Mouse (Mus musculus): Measurements from ENCODE around the gene Psen2.
A peak's percentile ranks its signal among the peaks of the same experiment; 100 is the strongest.

Gene Psen2

DNA sequence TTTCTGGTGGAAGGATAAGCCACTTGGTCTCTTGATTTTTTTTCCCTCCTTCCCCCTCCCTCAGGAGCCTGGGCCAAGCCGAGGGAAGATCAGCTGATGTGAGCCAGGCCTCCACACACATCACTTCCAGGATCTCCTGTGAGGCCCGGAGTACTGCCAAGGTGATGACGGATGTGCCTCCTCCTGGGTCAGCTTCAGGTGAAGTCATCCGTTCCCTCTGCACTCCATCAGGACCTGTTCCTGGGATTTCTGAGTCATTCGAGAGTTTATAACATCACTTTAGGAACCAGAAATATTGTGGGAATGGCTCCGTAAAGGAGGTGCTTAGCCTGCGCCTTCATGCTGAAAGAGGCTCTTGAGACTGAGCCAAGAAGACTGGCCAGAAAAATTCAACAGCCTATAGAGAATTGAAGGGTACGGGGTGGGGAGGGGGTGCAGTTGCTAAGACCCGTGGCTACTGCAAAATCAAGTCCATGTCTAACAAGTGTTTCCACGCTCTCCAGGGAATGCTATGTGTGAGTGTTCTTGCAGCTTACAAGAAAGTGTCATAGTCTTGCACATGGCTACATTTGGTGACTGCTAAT is 11.6 kb upstream of the Psen2 start:
- no peak for DNase-seq (ENCODE audit: low spot score)

DNA sequence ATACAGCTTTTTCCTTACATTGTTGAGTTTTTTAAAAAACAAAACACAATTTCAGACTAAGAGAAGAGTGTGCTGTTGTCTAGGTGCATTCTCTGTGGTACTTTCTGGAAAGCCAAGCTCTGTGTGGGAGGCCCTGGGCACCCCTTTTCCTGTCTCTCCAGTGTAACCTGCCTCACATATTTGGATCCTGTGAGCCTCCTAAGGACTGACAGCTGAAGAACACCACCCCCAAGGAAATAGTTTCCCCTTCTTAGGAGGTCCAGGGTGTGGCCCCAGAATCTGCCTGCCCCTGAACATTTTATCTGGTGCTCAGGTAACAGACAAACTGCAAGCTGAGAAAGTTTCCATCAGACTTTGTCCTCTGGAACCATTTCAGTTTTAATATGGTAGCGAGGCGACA is 5.8 kb upstream of the Psen2 start:
- no peak for DNase-seq (ENCODE audit: low spot score)

DNA sequence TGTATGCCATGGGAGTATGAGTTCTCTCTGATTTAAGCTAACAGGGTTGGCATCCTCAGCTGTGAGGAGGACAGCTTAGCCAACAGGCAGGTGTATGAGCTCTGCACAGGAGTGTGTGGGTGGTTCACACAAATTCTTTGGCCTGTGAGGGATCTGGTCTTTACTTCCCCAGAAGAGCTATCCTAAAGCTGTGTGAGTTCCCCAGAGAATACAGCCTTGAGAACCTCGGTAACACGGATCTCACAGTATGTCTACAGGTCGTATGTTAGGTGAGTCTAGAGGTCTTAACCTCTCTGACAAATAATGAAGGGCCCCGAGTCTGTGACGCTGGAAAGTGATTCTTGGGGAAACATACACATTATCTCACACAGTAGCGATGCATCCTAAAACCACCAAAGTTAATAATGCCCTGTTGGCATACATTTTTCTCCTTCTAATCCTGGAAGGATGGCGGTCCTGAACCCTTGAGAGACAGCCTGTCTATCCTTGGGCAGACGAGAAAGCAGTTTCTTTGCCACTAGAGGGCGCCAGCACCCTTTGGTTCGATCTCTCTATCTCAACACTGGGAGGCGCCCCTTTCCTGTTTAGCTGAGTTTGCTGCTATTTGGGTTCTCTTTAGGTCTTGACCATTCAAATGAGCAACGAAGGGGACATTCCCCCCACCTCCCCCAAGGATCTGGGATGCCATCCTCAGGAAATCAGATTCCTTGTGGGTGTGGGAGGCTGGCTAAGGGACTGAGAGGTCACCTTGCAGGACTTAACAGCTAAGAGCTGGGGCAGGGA is 5.2 kb upstream of the Psen2 start:
- DNase-seq (ENCODE audit: low spot score), result peak; percentile 90

DNA sequence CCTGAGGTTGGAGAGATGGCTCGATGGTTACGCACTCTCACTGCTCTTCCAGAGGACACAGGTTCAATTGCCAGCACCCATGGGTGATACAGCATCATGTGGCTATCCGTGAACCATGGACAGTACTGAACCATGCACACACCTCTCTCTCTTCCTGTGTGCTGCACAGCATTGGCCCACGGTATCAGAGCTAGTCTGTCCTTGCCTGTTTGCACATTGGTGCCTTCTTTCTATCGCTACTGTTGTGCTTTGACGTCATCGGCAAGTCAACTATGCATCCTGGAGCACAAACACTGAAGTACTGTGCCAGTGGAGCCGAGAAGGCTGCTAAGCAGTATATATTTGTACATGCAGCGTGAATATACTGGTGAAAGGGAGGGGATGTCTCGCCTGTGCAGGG is 3.9 kb upstream of the Psen2 start:
- DNase-seq (ENCODE audit: low spot score), result no peak

DNA sequence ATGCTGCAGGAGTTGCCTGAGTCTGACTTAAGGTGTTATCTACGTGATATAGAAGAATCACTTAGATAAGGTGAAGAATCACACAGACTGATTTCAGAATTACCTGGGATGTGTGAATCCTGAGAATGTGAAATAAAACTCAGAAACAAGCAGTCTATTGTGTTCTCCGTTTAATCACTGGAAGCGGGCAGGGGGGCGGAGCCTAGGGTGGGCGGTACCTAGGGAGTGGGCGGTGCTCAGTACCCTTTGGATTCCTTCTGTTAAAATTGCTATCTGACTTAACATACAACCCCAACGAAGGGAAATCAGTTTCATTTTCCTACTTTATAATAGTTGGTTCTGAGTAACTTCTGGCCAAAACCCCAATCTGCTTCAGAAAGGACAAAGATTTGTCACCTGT is 2.2 kb upstream of the Psen2 start:
- peak; percentile 35 for DNase-seq (ENCODE audit: low spot score)

DNA sequence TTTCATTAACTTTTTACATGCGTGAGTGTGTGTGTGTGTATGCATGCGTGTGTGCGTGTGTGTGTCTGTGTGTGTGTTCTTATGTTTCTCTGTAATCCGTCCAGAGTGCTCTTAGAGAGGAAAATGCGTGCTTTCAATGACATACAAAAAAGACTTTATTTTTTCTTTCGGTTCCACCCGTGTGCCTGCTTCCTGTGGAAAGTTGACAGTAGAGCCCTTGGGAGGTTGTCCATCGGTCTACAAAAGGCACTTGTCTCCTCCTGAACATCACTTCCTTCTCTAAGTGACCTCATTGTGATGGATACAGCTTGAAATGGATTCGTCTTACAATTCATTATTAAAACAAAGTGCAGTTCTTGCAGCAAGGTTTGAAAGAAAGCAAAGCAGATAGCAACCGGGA is 1.6 kb upstream of the Psen2 start:
- DNase-seq (ENCODE audit: low spot score), result no peak

DNA sequence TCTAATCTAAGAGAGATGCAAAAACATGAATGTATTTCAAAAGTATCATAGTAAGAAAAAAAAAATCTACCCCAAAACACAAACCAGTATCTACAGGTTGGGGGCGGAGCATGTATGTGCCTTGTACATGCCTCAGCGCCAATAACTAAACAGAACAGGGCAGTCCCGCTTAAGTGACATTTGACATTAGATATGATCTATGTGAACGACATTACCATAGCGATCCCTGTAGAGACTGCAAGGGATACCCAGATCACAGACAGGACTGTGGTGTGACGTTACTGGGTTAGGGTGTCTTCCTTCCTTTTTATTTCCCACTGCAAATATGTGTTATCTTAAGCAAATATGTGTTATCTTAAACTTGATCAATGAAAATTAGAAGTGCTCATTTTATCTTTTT is 1.2 kb upstream of the Psen2 start:
- DNase-seq (ENCODE audit: low spot score), result no peak

DNA sequence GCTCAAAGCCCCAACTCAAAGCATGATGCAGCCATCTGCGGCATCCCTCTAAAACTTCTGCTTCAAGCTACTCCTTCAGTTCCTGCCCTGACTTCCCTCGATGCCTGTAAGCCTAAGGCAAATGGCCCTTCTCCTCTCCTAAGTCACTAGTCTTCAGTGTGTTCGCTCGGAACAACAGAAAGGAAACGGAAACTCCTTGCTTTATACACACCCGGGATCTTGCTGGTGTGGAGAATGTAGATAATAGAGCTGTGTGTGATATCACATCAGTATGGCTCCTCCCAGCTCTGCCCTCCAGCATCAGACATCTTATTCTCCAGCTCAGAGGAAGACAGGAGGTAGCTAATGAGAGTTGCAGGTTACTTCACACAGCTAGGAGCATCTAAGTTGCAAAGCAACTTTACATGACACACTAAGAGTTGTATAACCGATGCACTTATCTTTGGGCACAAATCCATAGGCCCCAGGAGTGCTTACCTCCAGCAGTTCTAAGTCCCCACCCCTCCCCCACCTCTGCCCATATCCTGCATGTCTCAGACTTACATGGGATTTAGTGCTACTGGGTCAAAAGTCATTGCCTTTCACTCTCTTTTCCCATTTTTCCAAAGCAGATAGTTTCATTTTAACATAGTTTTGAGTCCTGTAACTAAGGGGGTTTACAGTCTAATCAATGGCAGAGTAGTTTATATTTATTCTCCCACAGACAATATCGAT is 1.2 kb downstream of the Psen2 start:
- no peak for DNase-seq (ENCODE audit: low spot score)

DNA sequence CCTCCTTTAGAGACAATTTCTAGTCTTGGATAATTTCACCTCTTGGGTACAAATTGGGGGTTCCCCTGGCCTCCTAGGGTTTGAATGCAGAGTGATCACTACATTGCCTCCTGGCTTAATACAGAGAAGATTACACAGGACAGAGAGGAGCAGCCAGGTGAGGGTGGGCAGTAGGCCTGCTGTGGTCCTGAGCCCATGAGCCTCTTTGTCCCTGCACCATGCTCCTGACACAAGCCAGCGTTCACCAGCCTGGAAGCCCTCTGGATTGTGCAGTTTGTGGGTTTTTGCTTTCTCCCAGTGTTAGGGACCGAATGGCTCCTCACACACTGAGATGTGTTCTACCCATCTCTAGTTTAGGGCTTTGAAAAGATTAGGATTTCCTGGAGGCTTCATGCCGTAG is 1.8 kb downstream of the Psen2 start:
- DNase-seq (ENCODE audit: low spot score), result no peak

DNA sequence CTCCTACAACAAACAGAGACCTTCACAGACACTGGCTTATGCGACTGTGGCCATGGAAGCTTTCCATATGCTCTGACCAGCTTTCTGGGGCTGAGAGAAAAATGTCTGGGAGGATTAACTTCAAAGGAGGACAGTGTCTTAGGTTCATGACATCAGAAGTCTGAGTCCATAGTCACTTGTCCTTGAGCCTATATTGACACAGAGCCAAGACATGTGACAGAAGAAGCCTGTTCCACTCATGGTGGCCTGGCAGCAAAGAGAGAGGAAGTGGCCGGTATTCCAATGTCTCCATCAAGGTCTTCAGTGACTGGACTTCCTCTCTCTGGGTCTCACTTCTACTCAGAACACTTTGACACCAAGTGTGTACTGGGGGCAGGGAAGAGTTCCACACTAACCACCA is 2.4 kb downstream of the Psen2 start:
- no peak for DNase-seq (ENCODE audit: low spot score)

DNA sequence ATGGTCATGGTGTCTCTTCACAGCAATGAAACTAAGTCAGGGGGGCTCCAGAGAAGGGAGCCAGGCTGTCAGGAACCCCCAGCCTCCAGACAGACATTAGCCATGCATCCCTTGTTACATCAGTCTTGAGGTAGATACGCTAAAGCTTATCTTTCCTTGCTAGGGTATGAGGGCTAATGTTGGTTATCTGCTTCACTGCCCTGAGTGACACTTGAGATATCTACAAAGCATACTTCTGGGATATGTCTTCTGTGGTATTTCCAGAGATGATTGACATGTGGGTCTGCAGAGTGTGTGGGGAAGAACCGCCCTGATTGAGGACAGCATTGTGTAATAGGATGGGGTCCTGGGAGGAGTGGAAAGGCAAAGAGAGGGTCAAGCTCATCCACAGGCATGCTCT is 3.5 kb downstream of the Psen2 start:
- DNase-seq (ENCODE audit: low spot score), result no peak

DNA sequence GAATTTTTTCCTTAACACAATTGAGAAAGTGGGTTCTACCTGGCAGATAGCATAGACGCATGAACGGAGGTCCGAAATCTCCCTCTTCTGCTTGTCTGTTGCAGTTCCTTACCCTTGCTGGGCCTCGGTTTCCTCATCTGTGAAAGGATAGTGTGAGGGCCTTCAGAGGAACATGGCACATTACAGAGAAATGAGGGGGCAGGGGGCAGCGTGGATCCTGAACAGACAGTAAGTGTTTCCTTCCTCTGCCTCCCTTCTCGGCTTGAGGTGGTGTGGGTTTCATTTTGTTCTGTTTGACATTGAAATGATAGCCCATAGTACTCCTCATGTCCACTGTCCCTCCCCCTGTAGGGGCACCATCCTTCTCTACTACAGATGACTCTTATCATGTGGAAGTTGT is 5.8 kb downstream of the Psen2 start:
- no peak for DNase-seq (ENCODE audit: low spot score)

DNA sequence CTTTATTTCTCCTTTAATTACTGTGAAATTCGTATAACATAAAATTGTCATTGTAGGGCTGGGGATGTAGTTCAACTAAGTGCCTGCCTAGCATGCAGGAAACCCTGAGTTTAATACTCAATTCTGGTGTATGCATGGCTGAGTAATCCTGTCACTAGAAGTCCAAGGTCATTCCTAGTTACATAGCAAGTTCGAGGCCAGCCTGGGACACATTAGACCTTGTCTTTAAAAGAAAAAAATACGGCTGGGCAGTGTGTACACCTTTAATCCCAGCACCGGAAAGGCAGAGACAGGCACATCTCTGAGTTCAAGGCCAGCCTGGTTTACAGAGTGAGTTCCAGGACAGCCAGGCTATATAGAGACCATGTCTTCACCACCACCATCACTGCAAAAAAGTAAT is 6.4 kb downstream of the Psen2 start:
- no peak for DNase-seq (ENCODE audit: low spot score)

DNA sequence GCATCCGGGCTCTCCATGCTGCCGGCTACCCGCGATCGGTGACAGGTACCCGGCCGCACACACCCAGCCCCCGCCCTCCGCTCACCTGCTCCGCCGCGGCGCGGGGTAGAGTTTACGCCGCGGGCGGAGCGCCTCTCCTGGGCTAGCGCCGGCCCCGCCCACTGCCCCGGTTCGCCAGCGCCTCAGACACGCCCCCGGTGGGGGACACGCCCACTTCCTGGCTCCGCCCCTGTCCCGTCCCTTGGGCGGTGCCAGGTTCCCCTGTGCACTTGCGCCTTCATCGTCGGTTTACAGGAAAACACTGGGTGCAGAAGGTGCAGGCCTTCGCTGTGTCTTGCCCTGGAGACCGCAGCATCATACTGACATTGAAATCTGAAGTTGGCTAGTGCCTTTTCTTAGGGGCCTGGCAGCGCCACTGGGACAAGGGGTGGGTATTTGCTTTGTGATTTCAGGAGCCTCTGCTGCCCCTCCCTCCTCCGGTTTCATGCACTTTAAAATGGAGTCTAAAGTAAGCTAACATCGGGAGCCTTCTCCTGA is 7.0 kb downstream of the Psen2 start:
- DNase-seq (ENCODE audit: low spot score), result peak; percentile 100

DNA sequence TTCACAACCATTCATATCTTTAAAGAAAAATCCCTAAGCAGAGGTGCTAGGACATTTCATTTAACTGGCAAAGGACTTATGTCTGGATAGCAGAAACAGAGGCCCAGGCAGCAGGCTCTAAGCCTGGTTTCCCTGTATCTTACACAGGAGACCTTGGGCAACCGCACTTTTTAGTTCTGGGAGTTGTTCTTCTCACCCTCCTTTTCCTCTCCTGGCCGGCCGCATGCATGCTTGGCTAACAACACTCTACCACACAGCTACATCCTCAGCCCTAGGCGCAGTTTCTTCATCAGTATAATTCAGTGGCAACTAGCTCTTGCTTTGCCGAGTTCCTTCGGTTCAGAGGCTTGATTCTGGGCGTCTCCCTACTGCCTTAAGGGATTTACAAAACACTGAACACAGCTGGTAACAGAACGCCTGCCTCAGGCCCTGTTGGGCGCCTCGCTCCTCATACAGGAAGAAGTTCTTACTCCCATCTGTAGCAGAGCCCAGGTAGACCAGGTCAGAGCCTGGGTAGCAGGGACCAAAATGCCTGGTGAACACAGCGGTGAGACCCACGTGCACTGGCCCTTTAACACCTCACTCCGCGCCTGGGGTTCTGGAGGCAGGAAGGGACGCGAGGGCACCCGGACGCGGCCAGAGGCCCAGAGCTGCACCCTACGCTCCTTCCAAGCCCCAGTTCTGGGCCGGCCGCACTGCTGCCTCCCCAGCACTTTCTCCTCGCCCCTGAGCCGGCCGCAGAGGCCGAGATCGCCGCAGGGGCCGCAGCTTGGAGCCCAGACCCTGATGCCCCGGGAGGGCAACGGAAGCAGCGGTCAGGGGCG is 7.7 kb downstream of the Psen2 start:
- DNase-seq (ENCODE audit: low spot score), result peak; percentile 49

DNA sequence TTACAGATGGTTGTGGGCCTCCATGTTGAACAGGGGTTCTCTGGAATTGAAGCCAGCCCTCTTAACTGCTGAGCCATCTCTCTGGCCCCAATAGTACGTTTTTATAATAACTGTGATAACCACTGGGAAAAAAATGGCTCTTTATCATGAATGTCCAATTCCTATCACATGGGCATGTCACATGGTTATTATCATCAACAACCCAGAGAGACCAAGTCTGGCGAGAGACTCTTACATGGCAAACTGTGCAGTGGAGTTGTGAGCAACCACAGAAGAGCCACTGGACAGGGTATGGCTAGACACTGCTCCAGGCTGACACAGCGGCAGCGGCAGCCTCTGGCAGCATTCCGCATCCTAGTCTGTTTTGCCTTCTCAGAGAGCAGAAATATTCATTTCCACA is 8.9 kb downstream of the Psen2 start:
- DNase-seq (ENCODE audit: low spot score), result no peak

DNA sequence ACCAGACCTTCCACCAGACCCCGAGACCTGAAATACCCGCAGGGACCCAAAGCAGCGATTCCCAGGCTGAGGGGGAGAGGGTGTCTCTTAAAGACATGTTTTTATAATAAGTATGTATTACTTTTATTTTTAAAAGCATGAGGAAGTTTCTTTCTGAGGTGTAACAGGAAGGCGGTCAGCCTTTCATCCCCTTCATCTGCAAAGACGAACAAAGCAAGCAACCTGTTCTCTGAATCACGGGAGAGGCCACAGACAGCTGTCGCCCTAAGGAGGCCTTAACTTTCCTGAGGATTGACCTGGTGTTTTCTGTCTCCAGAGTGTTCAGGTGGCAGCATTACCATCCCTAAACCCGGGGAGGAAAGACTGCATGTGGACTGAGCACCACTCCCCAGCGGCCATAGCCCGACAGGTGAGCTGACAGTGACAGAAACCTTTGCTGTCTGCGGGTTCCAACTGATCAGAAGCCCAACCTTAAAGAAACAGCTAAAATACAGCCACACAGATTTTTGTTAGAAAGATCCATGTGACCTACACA is 10.5 kb downstream of the Psen2 start:
- DNase-seq (ENCODE audit: low spot score), result no peak

DNA sequence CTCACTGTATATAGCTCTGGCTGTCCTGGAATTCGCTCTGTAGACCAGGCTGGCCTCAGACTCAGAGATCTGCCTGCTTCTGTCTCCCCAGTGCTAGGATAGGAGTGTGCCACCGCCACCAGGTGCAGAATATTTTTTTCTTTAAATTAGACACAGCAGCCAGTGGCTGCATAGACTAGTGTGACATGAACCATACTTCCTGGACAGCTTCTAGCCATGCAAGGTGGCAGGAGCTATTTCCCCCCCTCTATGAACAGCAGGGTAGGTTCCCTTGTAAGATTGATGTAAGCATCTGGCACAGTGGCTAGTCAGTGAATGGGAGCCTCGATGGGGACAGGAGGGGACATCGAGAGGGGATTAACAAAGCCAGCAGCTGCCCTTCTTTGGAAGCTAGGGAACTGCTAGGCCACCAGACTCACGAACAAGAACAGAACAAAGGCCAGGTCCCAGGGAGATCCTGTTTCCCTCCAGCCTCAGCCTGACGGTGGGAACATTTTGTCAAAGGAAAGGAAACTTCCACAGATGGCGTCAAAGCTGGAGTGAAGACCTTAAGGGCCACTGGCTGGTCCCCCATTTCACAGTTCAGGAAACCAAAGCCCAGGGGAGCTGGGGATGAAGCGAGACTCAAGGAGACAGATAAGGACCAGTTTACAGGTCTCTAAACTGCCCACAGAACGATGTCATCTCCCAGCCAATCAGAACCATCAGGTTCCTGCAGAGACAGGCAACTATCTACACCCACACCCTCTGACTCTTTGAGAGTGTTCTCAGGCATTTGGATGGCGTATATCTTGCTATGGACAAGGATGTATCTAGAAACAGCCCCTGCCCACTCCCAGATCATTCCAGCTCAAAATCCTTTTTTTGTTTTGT is 11.8 kb downstream of the Psen2 start:
- no peak for DNase-seq (ENCODE audit: low spot score)

DNA sequence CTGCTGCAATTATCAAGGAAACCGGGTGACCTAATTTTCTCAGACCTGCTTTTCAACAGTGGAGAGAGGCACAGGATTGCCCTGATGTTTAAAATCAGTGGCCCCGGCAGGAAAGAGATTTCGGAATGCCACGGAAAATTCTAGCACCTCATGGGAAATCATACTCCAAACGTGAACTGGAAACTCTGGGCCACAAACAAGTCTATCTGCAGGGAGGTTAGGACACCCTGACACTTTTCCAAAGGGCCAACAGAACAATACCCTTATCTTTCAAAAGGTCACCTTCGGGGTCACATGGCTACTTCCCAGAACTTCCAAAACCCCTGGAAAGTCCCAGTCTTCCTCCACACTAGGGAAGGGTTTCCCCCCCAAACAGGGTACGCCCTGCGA is 12.8 kb downstream of the Psen2 start:
- no peak for DNase-seq (ENCODE audit: low spot score)

DNA sequence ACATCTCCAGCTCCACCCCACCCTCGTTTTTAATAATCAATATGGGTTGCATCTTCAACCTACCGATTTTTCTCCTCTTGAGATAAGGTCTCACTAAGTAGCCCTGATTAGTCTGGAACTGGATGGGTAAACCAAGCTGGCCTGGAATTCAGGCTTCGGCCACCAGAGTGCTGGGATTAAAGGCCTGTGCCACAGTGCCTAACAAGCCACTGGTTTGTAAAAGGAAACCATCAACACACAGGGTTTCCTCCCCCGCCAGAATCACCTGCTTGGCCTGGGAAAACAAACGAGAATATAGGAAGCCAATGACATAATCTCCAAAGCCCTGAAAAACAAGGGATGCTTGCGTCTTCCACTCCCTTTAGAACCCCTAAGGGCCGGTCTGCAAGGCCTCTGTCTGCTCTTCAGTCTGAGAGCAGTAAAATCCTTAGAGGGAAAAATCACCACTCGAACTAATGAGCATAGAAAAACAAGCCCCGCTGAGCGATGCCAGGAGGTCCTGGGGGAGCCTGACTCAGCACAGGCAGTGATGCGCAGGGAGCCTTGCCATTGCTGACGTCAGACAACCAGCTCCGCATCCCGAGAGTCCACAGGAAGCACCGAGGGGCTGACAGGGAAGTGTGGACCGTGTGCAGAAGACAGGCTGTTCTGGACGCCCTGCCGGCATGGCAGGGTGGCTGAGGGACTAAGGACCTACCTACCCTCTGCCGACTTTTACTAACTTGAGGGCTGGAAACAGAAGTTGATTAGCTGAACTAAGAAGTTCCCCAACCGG is 13.4 kb downstream of the Psen2 start:
- DNase-seq (ENCODE audit: low spot score), result peak; percentile 55
